Mouse (Mus musculus): ENCODE measurements around the gene Triobp. TPM values are rescaled to one million over a fixed set of nuclear protein-coding genes. Genes with fewer than 3 reads are reported as not detected.
"Not testable (repeated sequence)": the region's sequence is repeated elsewhere in the genome, so short reads cannot be mapped to it uniquely, and the experiment has no call there.

The Triobp gene
- polyA plus RNA-seq, 1 experiment from 2014 or later, result 41.1 TPM

DNA sequence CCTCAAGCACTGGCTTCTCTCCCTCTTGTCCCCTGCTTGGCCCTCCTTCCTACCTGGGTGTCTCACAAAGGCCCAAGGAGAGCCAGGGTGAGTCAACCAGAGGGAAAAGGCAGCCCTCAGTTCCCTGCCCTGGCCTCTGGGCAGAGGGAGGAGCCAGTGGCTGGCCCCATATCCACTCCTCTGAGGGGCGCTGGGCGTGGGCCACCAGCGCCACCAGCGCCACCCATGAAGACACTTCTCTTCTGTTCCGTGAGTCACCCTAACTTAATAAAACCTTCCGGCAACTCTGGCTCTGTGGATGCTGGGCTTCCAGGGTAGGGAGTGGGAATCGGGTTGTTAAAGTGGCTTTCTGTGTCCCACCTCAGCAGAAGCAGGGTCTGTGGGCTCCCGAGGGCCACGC, 58.1 kb downstream of the Triobp start:
- H3K9me3 ChIP-seq (ENCODE audit: control insufficient read depth, low read length), result no peaks in the 10 kb centered on the region
- H3K36me3 ChIP-seq (ENCODE audit: control insufficient read depth, insufficient read depth, low read length), result peaks cover 69% of the 10 kb centered on the region
- H3K4me1 ChIP-seq (ENCODE audit: control insufficient read depth in 2 of 2, insufficient read depth in 2 of 2, low read length in 2 of 2), result no peaks in the 10 kb centered on the region; a peak in 2 of 4 replicates
- 86% methylated on average over 9 of the region's 9 CpGs for WGBS
- H3K9ac ChIP-seq (ENCODE audit: low read length), result no peak overlapping the region
- no peak for ATAC-seq (ENCODE audit: insufficient number of reproducible peaks, insufficient read depth, low FRiP score, low read depth)
- no peak overlapping the region for H3K4me2 ChIP-seq (ENCODE audit: low read length)
- no peak overlapping the region for H3K4me3 ChIP-seq (ENCODE audit: control insufficient read depth in 1 of 2, insufficient read depth in 1 of 2, low read depth in 1 of 2, low read length in 2 of 2)
- no peak overlapping the region for H3K27ac ChIP-seq (replicated peaks in 1 of 2; ENCODE audit: control insufficient read depth in 1 of 2, insufficient read depth in 1 of 2, low read depth in 2 of 2, low read length in 2 of 2)
- no peaks in the 10 kb centered on the region for H3K27me3 ChIP-seq (ENCODE audit: control insufficient read depth, insufficient read depth, low read length)

DNA sequence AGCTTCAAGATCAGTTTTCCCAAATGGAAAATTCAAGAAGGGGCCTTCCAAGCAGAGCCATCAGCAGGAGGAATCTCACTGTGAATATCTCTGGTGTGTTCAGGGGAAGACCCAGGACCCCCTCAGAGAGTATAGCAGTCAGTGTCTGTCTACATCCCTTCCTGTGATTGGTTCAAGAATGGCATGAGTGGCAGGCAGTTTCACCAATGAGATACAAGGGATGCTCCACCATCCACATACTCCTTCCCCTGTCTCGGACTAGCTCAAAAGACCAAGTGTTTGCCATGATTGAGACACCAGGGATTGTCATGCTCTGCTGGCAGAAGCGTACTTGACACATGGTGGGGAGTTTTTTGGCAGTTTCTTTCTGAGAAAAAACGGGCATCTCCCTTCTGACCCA, 59.1 kb downstream of the Triobp start:
- H3K4me3 ChIP-seq (ENCODE audit: control insufficient read depth in 1 of 2, insufficient read depth in 1 of 2, low read depth in 1 of 2, low read length in 2 of 2), result no peak overlapping the region
- H3K4me1 ChIP-seq (ENCODE audit: control insufficient read depth in 2 of 2, insufficient read depth in 2 of 2, low read length in 2 of 2), result no peaks in the 10 kb centered on the region; a peak in 2 of 4 replicates
- H3K9me3 ChIP-seq (ENCODE audit: control insufficient read depth, low read length), result no peaks in the 10 kb centered on the region
- ATAC-seq (ENCODE audit: insufficient number of reproducible peaks, insufficient read depth, low FRiP score, low read depth), result no peak
- WGBS, result 80% methylated on average over 3 of the region's 3 CpGs
- peaks cover 58% of the 10 kb centered on the region for H3K36me3 ChIP-seq (ENCODE audit: control insufficient read depth, insufficient read depth, low read length)
- no peak overlapping the region for H3K9ac ChIP-seq (ENCODE audit: low read length)
- H3K27me3 ChIP-seq (ENCODE audit: control insufficient read depth, insufficient read depth, low read length), result no peaks in the 10 kb centered on the region
- no peak overlapping the region for H3K4me2 ChIP-seq (ENCODE audit: low read length)
- no peak overlapping the region for H3K27ac ChIP-seq (replicated peaks in 1 of 2; ENCODE audit: control insufficient read depth in 1 of 2, insufficient read depth in 1 of 2, low read depth in 2 of 2, low read length in 2 of 2)

DNA sequence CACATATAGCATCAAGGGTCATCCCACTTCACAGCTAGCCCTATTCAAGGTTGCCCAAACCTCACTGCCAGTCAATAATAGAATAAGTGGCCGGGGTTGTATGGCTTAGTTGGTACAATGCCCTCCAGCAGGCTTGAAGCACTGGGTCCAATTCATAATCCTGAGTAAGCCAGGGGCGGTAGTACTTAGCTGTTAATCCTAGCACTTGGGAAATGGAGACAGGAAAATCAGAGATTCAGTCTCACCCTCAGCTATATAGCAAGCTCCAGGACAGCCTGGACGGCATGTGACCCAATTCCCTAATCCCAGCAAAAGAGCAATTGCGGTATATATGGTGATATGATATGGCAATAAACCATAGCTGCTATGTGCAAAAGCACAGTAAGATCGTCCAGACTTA, 59.5 kb downstream of the Triobp start:
- Histone ChIP-seq H3K36me3 (ENCODE audit: control insufficient read depth, insufficient read depth, low read length) (peaks cover 54% of the 10 kb centered on the region), H3K4me3 (ENCODE audit: control insufficient read depth in 1 of 2, insufficient read depth in 1 of 2, low read depth in 1 of 2, low read length in 2 of 2) (no peak overlapping the region), H3K4me1 (ENCODE audit: control insufficient read depth in 2 of 2, insufficient read depth in 2 of 2, low read length in 2 of 2) (peaks cover 0 to 3% of the 10 kb centered on the region in 2 experiments; a peak in 2 of 4 replicates), H3K4me2 (ENCODE audit: low read length) (no peak overlapping the region), H3K9ac (ENCODE audit: low read length) (no peak overlapping the region), H3K27ac (replicated peaks in 1 of 2; ENCODE audit: control insufficient read depth in 1 of 2, insufficient read depth in 1 of 2, low read depth in 2 of 2, low read length in 2 of 2) (no peak overlapping the region), H3K27me3 (ENCODE audit: control insufficient read depth, insufficient read depth, low read length) (no peaks in the 10 kb centered on the region), H3K9me3 (ENCODE audit: control insufficient read depth, low read length) (no peaks in the 10 kb centered on the region)
- no peak for ATAC-seq (ENCODE audit: insufficient number of reproducible peaks, insufficient read depth, low FRiP score, low read depth)
- 89% methylated on average over 5 of the region's 5 CpGs for WGBS

DNA sequence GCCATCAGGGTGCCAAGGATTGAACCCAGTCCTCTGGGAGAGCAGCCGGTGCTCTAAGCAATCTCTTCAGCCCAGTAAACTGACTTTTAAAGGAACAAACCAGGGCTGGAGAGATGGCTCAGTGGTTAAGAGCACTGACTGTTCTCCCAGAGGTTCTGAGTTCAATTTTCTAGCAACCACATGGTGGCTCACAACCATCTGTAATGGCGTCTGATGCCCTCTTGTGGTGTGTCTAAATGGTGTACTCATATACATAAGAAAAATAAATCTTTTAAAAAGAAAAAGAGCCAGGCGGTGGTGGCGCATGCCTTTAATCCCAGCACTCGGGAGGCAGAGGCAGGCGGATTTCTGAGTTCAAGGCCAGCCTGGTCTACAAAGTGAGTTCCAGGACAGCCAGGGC, 60.3 kb downstream of the Triobp start:
- not testable (repeated sequence) for H3K9me3 ChIP-seq (ENCODE audit: control insufficient read depth, low read length); ATAC-seq (ENCODE audit: insufficient number of reproducible peaks, insufficient read depth, low FRiP score, low read depth); H3K27ac ChIP-seq (replicated peaks in 1 of 2; ENCODE audit: control insufficient read depth in 1 of 2, insufficient read depth in 1 of 2, low read depth in 2 of 2, low read length in 2 of 2); H3K4me3 ChIP-seq (ENCODE audit: control insufficient read depth in 1 of 2, insufficient read depth in 1 of 2, low read depth in 1 of 2, low read length in 2 of 2); H3K4me2 ChIP-seq (ENCODE audit: low read length); H3K9ac ChIP-seq (ENCODE audit: low read length); H3K4me1 ChIP-seq (ENCODE audit: control insufficient read depth in 2 of 2, insufficient read depth in 2 of 2, low read length in 2 of 2); H3K27me3 ChIP-seq (ENCODE audit: control insufficient read depth, insufficient read depth, low read length)
- 85% methylated on average over 6 of the region's 6 CpGs for WGBS
- H3K36me3 ChIP-seq (ENCODE audit: control insufficient read depth, insufficient read depth, low read length), result peaks cover 46% of the 10 kb centered on the region

DNA sequence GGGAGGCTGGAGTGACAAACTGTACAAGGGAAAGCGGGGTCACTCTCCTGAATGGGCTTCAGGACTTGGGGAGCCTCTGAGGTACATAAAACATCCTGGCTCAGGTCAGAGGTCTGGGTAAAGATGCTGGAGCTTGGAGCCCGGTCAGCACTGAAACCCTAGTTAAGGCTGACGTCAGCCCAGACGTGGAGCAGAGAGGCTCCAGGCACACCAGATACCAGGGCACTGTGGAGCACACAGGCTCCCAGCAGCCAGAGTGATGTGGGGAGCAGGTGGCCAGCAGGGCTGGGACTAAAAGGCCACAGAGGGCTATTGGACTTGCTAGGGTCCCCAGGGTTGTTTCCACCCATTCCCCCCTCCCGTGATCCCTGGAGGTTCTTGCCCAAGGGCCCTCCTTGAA, 62.2 kb downstream of the Triobp start:
- no peak overlapping the region for H3K4me3 ChIP-seq (ENCODE audit: control insufficient read depth in 1 of 2, insufficient read depth in 1 of 2, low read depth in 1 of 2, low read length in 2 of 2)
- no peak for ATAC-seq (ENCODE audit: insufficient number of reproducible peaks, insufficient read depth, low FRiP score, low read depth)
- no peaks in the 10 kb centered on the region for H3K27me3 ChIP-seq (ENCODE audit: control insufficient read depth, insufficient read depth, low read length)
- no peak overlapping the region for H3K27ac ChIP-seq (replicated peaks in 1 of 2; ENCODE audit: control insufficient read depth in 1 of 2, insufficient read depth in 1 of 2, low read depth in 2 of 2, low read length in 2 of 2)
- WGBS, result 33% methylated on average over 5 of the region's 5 CpGs
- no peak overlapping the region for H3K4me2 ChIP-seq (ENCODE audit: low read length)
- peaks cover 0 to 4% of the 10 kb centered on the region in 2 experiments; a peak in 2 of 4 replicates for H3K4me1 ChIP-seq (ENCODE audit: control insufficient read depth in 2 of 2, insufficient read depth in 2 of 2, low read length in 2 of 2)
- no peaks in the 10 kb centered on the region for H3K9me3 ChIP-seq (ENCODE audit: control insufficient read depth, low read length)
- H3K36me3 ChIP-seq (ENCODE audit: control insufficient read depth, insufficient read depth, low read length), result peaks cover 27% of the 10 kb centered on the region
- H3K9ac ChIP-seq (ENCODE audit: low read length), result no peak overlapping the region

DNA sequence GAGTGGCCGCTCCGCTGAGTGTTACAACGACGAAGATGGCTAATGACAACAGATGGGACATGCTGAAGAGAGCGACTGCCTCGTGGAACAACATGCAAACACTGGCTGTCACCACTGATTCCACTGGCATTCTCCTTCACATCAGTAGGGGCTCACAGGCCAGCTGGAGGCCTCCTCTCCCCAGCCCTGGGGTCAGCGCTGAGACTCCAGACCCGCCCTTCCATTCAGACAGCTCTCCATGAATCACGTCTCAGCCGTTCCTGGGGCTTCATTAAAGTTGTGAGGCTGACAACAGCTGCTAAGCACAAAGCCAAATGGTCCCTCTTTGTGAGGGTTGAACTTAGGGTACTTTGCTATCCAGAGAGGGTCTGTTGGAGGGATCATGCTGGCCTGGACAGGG, 64.0 kb downstream of the Triobp start:
- H3K4me1 ChIP-seq (ENCODE audit: control insufficient read depth in 2 of 2, insufficient read depth in 2 of 2, low read length in 2 of 2), result peaks cover 0 to 4% of the 10 kb centered on the region in 2 experiments; a peak in 2 of 4 replicates
- no peak overlapping the region for H3K4me2 ChIP-seq (ENCODE audit: low read length)
- no peaks in the 10 kb centered on the region for H3K9me3 ChIP-seq (ENCODE audit: control insufficient read depth, low read length)
- H3K9ac ChIP-seq (ENCODE audit: low read length), result no peak overlapping the region
- no peak overlapping the region for H3K27ac ChIP-seq (replicated peaks in 1 of 2; ENCODE audit: control insufficient read depth in 1 of 2, insufficient read depth in 1 of 2, low read depth in 2 of 2, low read length in 2 of 2)
- H3K4me3 ChIP-seq (ENCODE audit: control insufficient read depth in 1 of 2, insufficient read depth in 1 of 2, low read depth in 1 of 2, low read length in 2 of 2), result no peak overlapping the region
- H3K36me3 ChIP-seq (ENCODE audit: control insufficient read depth, insufficient read depth, low read length), result peaks cover 9% of the 10 kb centered on the region
- WGBS, result 54% methylated on average over 10 of the region's 10 CpGs
- no peaks in the 10 kb centered on the region for H3K27me3 ChIP-seq (ENCODE audit: control insufficient read depth, insufficient read depth, low read length)
- ATAC-seq (ENCODE audit: insufficient number of reproducible peaks, insufficient read depth, low FRiP score, low read depth), result no peak

DNA sequence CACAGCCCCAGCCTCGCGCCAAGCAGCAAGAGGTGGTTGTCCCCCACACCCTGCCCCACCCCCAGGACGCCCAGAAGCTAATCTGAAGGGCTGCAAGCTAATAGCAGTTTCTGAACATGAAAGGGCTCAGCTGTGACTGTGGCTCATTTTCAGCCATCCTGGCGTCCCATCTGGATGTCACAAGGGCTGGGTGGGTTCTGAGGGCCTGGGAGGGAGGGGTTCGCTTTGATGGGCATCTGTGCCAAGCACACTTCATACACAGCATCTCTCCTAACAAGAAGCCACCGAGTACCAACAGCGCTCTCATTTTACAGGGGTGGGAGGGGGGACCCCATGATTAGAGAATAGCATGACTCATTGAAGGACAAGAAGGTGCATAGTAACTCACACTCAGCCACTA, 65.9 kb downstream of the Triobp start:
- Histone ChIP-seq H3K9ac (ENCODE audit: low read length) (no peak overlapping the region), H3K9me3 (ENCODE audit: control insufficient read depth, low read length) (no peaks in the 10 kb centered on the region), H3K27me3 (ENCODE audit: control insufficient read depth, insufficient read depth, low read length) (no peaks in the 10 kb centered on the region), H3K4me3 (ENCODE audit: control insufficient read depth in 1 of 2, insufficient read depth in 1 of 2, low read depth in 1 of 2, low read length in 2 of 2) (no peak overlapping the region), H3K36me3 (ENCODE audit: control insufficient read depth, insufficient read depth, low read length) (no peaks in the 10 kb centered on the region), H3K4me2 (ENCODE audit: low read length) (no peak overlapping the region), H3K27ac (replicated peaks in 1 of 2; ENCODE audit: control insufficient read depth in 1 of 2, insufficient read depth in 1 of 2, low read depth in 2 of 2, low read length in 2 of 2) (no peak overlapping the region), H3K4me1 (ENCODE audit: control insufficient read depth in 2 of 2, insufficient read depth in 2 of 2, low read length in 2 of 2) (peaks cover 0 to 4% of the 10 kb centered on the region in 2 experiments; a peak in 2 of 4 replicates)
- WGBS, result 62% methylated on average over 7 of the region's 7 CpGs
- ATAC-seq (ENCODE audit: insufficient number of reproducible peaks, insufficient read depth, low FRiP score, low read depth), result no peak

DNA sequence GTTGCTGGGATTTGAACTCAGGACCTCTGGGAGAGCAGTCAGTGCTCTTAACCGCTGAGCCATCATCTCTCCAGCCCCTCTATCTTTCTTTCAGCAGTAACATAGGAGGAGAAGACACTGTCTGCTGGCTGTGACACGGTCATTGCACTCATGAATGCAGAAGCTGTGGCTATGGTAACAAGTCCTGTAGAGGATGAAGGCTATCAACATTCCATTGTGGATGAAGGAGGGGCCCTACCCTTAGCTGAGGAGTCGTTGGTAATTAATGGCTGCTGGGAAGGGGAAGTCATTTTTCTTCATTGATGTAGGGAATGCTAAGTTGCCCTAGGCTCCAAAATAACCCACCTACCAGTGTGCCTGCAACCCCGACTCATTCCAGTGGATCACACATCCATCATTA, 70.7 kb downstream of the Triobp start:
- no peaks in the 10 kb centered on the region for H3K27me3 ChIP-seq (ENCODE audit: control insufficient read depth, insufficient read depth, low read length)
- 48% methylated on average over 4 of the region's 4 CpGs for WGBS
- H3K4me1 ChIP-seq (ENCODE audit: control insufficient read depth in 2 of 2, insufficient read depth in 2 of 2, low read length in 2 of 2), result peaks cover 4 to 5% of the 10 kb centered on the region in 2 experiments
- H3K4me2 ChIP-seq (ENCODE audit: low read length), result no peak overlapping the region
- H3K9ac ChIP-seq (ENCODE audit: low read length), result no peak overlapping the region
- no peaks in the 10 kb centered on the region for H3K36me3 ChIP-seq (ENCODE audit: control insufficient read depth, insufficient read depth, low read length)
- ATAC-seq (ENCODE audit: insufficient number of reproducible peaks, insufficient read depth, low FRiP score, low read depth), result no peak
- H3K27ac ChIP-seq (replicated peaks in 1 of 2; ENCODE audit: control insufficient read depth in 1 of 2, insufficient read depth in 1 of 2, low read depth in 2 of 2, low read length in 2 of 2), result no peak overlapping the region
- H3K9me3 ChIP-seq (ENCODE audit: control insufficient read depth, low read length), result no peaks in the 10 kb centered on the region
- H3K4me3 ChIP-seq (ENCODE audit: control insufficient read depth in 1 of 2, insufficient read depth in 1 of 2, low read depth in 1 of 2, low read length in 2 of 2), result no peak overlapping the region

Data from heart, embryonic 14.5 days (tissue).